Mouse (Mus musculus) thymus, adult 2 months (tissue): ENCODE data around the gene Apoa4. TPM values are rescaled to one million over a fixed set of nuclear protein-coding genes. Genes with fewer than 3 reads are reported as not detected.

ENCODE experiments used
- DNase-seq: peaks from one replicate; pipeline ENCODE4 v3.0.0; 2021
- H3K27ac ChIP-seq: fragments of 200-500 bp; 2 replicates; pipeline ENCODE4 v1.5.1; 2012; ENCODE audit warnings: low read length, control low read depth; ENCODE audit not compliant: control insufficient read depth, insufficient read depth
- H3K27me3 ChIP-seq: fragments of 200-500 bp; 2 replicates; pipeline ENCODE4 v1.6.1; 2012; ENCODE audit warnings: mild to moderate bottlenecking, low read length, moderate library complexity, mixed read lengths; ENCODE audit not compliant: control insufficient read depth, insufficient read depth
- H3K36me3 ChIP-seq: fragments of 200-500 bp; 2 replicates; pipeline ENCODE4 v1.6.1; 2012; ENCODE audit warnings: mild to moderate bottlenecking, low read length, moderate library complexity; ENCODE audit not compliant: control insufficient read depth, insufficient read depth
- H3K4me1 ChIP-seq: fragments of 200-500 bp; replicated peaks from 2 replicates; pipeline ENCODE4 v1.6.1; 2012; ENCODE audit warnings: low read length; ENCODE audit not compliant: control insufficient read depth, insufficient read depth
- H3K4me3 ChIP-seq: fragments of 200-500 bp; 2 replicates; pipeline ENCODE4 v1.5.1; 2012; ENCODE audit warnings: mild to moderate bottlenecking, low read length, control low read depth, moderate library complexity; ENCODE audit not compliant: control insufficient read depth, insufficient read depth
- CTCF ChIP-seq: fragments of 200-500 bp; IDR thresholded peaks from 2 replicates; pipeline ENCODE4 v1.5.1; 2012; ENCODE audit warnings: mild to moderate bottlenecking, control low read depth, low read length, moderate library complexity, borderline replicate concordance; ENCODE audit not compliant: control insufficient read depth, poor library complexity, insufficient read depth; ENCODE audit errors: extremely low read depth
- POLR2A ChIP-seq: fragments of 200-500 bp; IDR thresholded peaks from 2 replicates; pipeline ENCODE4 v1.6.1; 2012; ENCODE audit warnings: mild to moderate bottlenecking, low read length, control low read depth, moderate library complexity; ENCODE audit not compliant: control insufficient read depth, poor library complexity, insufficient read depth; ENCODE audit errors: extremely low read depth
- WGBS: fragments of 180-500 bp; shearing (Covaris S2); methylation state at CpG from one replicate; pipeline ENCODE4 v1.1.7; 2018; 5-methylcytosine and 5-hydroxymethylcytosine counted together
- polyA plus RNA-seq: library from polyadenylated mRNA; depleted of rRNA; stranded (reverse); fragments of >200 nt; gene quantifications from 2 replicates; pipeline ENCODE4 v1.2.3, GENCODE M21; 2012; rRNA removed

The Apoa4 gene
- polyA plus RNA-seq, 1 experiment, result 8.2 TPM

GRCm38 (mm10) chr9:46282631-46283436 lies 42.3 kb downstream of the Apoa4 start, which contains the start of gene Bud13:
TSS of gene Bud13 (plus strand) at chr9:46283008.
- under 1% methylated on average over 54 of the region's 55 CpGs for WGBS
- H3K27me3 ChIP-seq, result no peaks in the 10 kb centered on the region
- peak; percentile 78; the same call in 1 of the 2 replicates for TF ChIP-seq CTCF
- TF ChIP-seq POLR2A, result peak; percentile 69; the same call in 1 of the 2 replicates
- H3K36me3 ChIP-seq, result peaks cover 25% of the 10 kb centered on the region
- DNase-seq, result peak; percentile 98
- H3K4me3 ChIP-seq, result peak within 1 kb of the TSS; percentile 66
- no peaks in the 10 kb centered on the region for H3K4me1 ChIP-seq
- peak within 1 kb of the TSS; percentile 39; the same call in 1 of the 2 replicates for H3K27ac ChIP-seq

Other genes starting within 250 kb of the Apoa4 start
- 24.4 and 27.3 TPM in 2 replicates for gene Pafah1b2, start 228.0 kb upstream of the Apoa4 start, polyA plus RNA-seq
- 28.5 and 29.4 TPM in 2 replicates for gene Sik3, start 227.9 kb upstream of the Apoa4 start, polyA plus RNA-seq
- gene Apoa1, start 12.1 kb upstream of the Apoa4 start, polyA plus RNA-seq, result 3.3 and 13.1 TPM in 2 replicates
- 6.5 and 22.7 TPM in 2 replicates for gene Apoc3, start 5.1 kb upstream of the Apoa4 start, polyA plus RNA-seq
- gene Apoa5, start 27.9 kb downstream of the Apoa4 start, polyA plus RNA-seq, result 0.09 and 3.4 TPM in 2 replicates
- gene Zpr1, start 32.4 kb downstream of the Apoa4 start, polyA plus RNA-seq, result 25.9 and 28.7 TPM in 2 replicates
- gene Bud13, start 42.3 kb downstream of the Apoa4 start, polyA plus RNA-seq, result 19.9 and 22.7 TPM in 2 replicates
- 0.07 TPM in 1 of 2 replicates, not detected in the other for gene 4931429L15Rik, start 79.3 kb downstream of the Apoa4 start, polyA plus RNA-seq